Mouse (Mus musculus): ENCODE measurements around the gene Hnrnpdl. TPM values are rescaled to one million over a fixed set of nuclear protein-coding genes. Genes with fewer than 3 reads are reported as not detected.

Hnrnpdl gene
- polyA plus RNA-seq (2015; fragmentation: Illumina TruSeq; extraction: RNeasy Lipid Tissue Mini Kit (QIAGEN cat#74804); ENCODE audit: insufficient read depth, low read depth, low replicate concordance) = 77.0 TPM

DNA sequence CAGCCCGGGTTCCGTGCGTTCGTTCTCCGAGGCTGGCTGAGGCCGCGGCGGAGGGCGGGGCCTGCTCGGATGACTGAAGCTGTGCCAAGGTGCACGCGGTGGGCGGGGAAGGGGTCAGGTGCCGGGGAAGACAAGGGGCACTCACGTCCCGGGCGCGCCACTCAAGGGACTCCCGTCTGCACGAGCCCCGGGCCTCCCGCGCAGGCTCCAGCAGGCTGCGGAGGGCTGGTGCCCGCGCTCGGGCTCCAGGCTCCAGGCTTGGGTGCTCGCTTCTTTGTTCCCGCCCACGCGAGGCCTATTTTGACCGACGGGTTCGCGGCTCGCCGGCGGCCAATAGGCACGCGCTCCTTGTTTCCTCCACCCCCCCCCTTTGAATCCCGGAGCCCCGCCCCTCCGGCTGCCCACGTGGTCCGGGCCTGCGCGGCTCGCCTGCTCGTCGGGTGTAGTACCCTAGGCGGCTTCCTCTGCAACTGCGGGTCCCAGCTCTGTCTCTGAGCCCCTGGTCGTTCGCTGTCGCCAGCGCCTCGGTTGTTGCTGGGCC lies at the start of gene Hnrnpdl, which contains the start of gene Enoph1:
TSS of gene Hnrnpdl (minus strand) at position 63 of the 541 bp plus-strand sequence.
TSS of gene Enoph1 (plus strand) at position 384 of the 541 bp plus-strand sequence.

Other genes with a start within 250 kb of the Hnrnpdl start
- not detected for gene Vamp9, start 133.4 kb downstream of the Hnrnpdl start, polyA plus RNA-seq (2015; fragmentation: Illumina TruSeq; extraction: RNeasy Lipid Tissue Mini Kit (QIAGEN cat#74804); ENCODE audit: insufficient read depth, low read depth, low replicate concordance)
- 39.0 TPM for gene Hnrnpd, start 60.7 kb downstream of the Hnrnpdl start, polyA plus RNA-seq (2015; fragmentation: Illumina TruSeq; extraction: RNeasy Lipid Tissue Mini Kit (QIAGEN cat#74804); ENCODE audit: insufficient read depth, low read depth, low replicate concordance)
- gene 4930524J08Rik, start 60.6 kb downstream of the Hnrnpdl start, polyA plus RNA-seq (2015; fragmentation: Illumina TruSeq; extraction: RNeasy Lipid Tissue Mini Kit (QIAGEN cat#74804); ENCODE audit: insufficient read depth, low read depth, low replicate concordance) = not detected
- gene Enoph1, start 321 bp upstream of the Hnrnpdl start, polyA plus RNA-seq (2015; fragmentation: Illumina TruSeq; extraction: RNeasy Lipid Tissue Mini Kit (QIAGEN cat#74804); ENCODE audit: insufficient read depth, low read depth, low replicate concordance) = 2.8 TPM
- gene Tmem150c, start 120.1 kb upstream of the Hnrnpdl start, polyA plus RNA-seq (2015; fragmentation: Illumina TruSeq; extraction: RNeasy Lipid Tissue Mini Kit (QIAGEN cat#74804); ENCODE audit: insufficient read depth, low read depth, low replicate concordance) = 1.1 TPM

Data from pancreas, adult 10 weeks (tissue).